Mouse (Mus musculus): ENCODE results near the gene F930015N05Rik. TPM values are rescaled to one million over a fixed set of nuclear protein-coding genes. Genes with fewer than 3 reads are reported as not detected.

Gene F930015N05Rik
- not detected for total RNA-seq (2021)
- long read RNA-seq, experiment 1, result 0 reads
- long read RNA-seq, experiment 2, result 0 reads

DNA sequence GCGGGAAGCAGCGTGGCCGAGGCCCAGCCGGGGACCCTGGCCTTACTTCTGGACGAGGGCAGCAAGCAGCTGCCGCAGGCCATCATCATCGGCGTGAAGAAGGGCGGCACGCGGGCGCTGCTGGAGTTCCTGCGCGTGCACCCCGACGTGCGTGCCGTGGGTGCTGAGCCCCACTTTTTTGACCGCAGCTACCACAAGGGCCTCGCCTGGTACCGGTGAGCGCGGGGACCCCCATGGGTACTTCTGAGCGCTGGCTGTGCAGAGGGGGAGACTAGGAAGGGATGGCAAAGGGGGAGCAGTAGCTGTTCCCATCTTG is at the start of gene F930015N05Rik:
F930015N05Rik (minus strand) TSS at position 242 of the 316 bp plus-strand sequence.
- no peak for DNase-seq

DNA sequence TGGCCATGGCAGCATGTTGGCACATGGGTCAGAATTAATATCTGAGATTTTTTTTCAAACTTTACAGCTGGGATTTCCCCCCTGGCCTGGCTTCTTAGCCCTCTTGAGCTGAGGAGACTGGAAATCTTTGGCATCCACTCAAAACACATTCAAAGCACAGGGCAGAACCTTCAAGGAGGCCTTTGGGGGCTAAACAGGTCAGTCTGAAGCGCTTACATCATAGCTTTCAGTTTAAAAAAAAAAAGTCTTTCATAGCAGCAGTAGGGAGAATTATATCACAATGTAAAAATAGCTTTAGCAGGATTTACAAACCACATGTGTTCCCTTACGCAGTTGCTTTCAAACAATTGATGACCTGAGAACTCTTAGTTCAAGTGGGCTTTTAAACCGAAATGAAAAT is 45.0 kb upstream of the F930015N05Rik start:
- no peak for DNase-seq

GRCm38 (mm10) chr11:64473679-64474078 is 37.2 kb upstream of the F930015N05Rik start:
- no peak for DNase-seq

GRCm38 (mm10) chr11:64470689-64471088 is 34.2 kb upstream of the F930015N05Rik start:
- no peak for DNase-seq

GRCm38 (mm10) chr11:64468737-64469136 is 32.3 kb upstream of the F930015N05Rik start:
- DNase-seq, result peak; percentile 32

- DNase-seq, result no peak
Observed at GRCm38 (mm10) chr11:64461746-64462145, 25.3 kb upstream of the F930015N05Rik start.

DNA sequence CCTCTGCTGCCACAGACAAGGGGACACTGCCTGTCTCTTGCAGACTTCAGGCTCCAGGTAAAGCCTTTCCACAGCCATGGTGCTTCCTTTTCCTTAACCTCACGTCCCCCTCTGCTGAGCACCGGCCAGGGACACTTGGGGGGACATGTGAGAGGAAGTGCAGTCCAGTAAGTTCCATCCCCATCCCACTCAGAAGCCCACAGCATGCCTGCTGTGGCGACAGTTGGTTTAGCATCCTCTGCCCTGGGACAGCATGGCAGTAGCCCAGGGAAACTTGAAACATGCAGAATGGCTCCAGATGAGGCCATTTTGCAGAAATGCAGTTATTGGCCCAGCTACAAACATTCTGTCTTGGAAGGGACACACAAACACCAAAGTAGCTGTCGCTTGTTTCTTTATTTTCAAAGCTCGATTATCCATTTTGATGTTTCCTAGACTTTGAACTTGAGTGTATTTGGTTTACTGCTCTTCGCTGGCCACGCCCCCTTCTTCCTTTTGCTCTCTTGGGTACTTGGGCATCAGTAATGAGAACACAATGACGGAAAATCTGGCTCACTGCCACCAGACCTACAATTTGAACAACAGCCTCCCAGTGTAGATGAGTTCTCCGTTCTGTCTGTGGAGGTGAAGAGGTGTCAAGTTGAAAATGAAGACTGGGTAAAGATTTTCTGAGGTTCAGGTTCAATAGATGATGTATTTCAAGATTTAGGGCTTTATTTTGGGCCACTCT is 12.3 kb upstream of the F930015N05Rik start:
- DNase-seq, result no peak

DNA sequence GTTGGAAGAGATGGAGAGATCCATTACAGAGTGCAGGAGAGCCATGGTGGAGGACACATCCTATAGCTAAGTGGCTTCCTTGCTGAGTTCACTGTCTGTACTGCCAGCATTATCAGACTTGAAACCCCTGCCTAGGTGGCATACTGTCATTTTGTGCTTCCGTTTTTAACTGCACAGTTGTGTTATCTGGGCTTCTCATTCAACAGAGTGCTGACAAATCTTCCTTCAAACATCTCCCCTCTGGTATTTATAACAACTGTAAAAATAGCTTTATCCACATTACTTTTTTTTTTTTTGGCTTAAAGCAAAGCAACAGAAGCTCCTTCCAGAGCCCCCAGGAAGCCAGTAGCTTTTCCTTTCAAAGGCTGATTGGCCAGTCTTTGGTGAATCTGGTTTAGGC is 8.8 kb upstream of the F930015N05Rik start:
- DNase-seq, result no peak

DNA sequence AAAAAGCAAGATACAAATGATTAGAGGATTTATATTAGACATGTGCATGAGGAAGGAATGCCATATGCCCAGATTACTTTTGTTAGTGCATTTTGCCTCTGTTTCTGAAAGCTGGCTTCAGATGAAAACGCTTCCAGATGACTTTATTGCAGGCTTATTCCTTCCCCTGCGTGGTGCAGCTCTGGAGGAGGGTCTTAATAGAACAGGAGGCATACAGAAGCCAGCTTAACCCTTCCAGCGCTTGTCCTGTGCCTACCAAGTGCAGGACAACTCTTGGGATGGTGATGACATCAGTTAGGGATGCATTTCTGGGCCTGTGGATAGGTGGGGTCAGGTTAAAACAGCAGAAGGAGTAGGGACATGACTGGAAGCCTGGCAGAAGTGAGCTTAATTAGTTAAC is 6.2 kb upstream of the F930015N05Rik start:
- DNase-seq, result no peak

- DNase-seq, result peak; percentile 25
Observed at GRCm38 (mm10) chr11:64442119-64442518, 5.7 kb upstream of the F930015N05Rik start.

GRCm38 (mm10) chr11:64438909-64439308 is 2.5 kb upstream of the F930015N05Rik start:
- DNase-seq, result no peak

DNA sequence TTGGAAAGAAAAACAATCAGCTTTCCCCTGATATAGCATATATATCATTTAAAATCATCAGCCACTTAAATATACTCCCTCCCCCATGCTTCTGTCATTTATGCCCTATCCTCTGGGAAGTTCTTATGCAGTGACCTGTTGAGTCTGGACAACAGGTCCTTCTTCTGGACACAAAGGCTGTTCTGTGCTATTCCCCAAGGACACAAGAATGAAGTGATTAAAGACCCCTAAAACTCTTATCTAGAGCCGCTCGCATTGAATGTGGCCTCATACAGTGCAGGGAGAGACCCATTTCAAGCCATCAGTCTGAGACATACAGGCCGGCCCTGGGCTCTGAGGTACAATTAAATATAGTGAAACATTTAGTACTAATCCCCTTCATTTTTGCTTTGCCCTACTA is 1.3 kb upstream of the F930015N05Rik start:
- DNase-seq, result no peak

- no peak for DNase-seq
Observed at GRCm38 (mm10) chr11:64436791-64437298, 392 bp upstream of the F930015N05Rik start.

DNA sequence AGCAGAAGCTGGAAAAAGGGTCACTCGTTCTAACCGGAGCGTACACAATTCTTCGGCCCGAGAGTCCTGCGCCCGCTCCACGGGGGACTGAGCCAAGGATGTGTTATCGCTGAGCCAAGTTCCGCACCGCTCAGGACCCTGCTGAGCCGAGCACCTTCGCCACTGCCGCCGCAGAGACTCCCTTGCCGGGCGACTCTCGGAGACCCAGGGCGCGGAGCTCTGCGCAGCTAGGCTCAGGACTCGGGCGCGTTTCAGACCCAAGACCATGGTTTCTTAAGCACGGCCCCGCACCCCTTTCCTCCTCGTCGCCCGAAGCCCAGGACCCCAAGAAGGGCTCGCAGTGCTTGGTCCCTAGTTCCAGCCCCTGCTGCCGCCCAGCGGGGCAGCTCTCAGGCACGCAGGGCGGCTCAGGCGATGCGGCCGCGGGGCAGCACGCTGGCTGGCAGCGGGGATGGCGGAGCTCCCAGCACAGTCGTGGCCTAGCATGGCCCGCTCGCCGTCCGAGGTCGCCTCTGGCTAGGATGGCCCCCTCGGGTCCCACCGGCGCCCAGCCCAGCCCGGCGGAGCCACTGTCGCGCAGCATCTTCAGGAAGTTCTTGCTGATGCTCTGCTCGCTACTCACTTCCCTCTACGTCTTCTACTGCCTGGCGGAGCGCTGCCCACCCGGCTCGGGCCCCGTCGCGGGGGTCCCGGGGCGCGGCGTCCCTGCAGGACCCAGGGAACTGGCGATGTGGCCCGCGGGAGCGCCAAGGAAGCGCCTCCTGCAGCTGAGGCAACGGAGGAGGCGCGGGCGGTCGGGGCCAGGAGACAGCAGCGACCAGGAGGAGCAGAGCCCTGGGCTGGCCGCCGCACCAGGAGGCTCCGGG is 674 bp downstream of the F930015N05Rik start:
- DNase-seq, result peak; percentile 34

DNA sequence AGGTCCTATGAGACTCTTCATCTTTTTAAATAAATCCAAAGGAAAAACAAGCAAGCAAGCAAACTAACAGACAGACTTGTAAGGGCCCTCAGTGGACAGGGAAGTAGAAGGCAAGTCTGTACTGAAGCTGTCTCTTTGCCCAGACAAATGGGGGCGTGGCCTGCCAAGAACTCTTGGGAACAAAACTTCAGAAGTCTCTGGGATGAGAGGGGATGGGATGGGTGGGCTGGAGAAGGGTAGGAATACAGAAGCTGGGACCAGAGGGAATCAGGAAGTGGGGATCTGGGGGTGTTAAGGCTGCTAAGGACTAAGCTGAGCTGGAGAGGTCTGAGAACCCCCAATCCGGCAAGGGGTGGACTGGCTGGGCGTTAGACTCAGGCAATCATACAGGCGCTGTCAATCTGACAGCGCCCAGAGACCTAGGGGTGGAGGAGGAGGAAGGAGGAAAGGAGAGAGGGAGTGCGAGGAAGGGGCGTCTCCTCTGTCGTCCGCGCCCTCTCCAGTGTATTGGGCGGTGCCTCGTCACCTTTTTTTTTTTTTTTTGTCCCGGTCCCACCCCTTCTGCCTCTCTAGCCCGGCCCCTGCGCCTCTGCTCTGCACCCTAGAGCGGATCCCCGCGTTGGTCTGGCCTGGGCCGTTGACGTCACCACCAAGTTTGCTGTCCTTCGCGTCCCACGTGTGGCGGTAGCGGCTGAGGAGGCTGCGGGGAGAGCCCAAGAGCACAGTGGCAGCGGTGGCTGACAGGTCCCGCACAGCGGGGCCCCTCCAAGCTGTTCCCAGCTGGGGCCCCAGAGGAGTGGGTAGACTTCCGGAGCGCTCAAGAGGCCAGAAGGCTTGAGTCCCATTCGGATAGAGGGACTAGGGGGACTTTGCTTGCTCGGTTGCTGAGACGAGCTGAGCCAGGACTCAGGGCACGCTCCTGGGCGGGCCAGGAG is 1.6 kb downstream of the F930015N05Rik start, which contains the start of gene Hs3st3a1:
Hs3st3a1 (plus strand) TSS at position 722 of the 935 bp plus-strand sequence.
- peak; percentile 67 for DNase-seq

DNA sequence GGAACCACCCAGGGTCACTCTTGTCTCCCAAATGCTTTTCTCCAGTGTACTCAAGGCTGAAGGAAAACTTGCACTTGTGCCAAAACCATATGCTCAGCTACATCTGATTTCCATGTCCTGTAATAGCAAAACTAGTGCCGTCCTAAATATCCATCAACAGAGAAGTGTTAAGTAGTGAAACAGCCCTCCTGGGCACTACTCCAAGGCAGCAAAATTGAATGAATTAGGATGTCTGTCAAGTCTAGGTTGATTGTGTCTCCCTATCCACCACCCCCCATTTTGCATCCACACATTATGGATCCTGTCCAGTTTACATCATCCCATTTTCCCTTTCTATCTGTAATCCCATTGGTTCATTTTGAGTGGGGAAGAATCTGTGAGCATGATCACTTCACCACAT is 17.5 kb downstream of the F930015N05Rik start:
- no peak for DNase-seq

- no peak for DNase-seq
Observed at GRCm38 (mm10) chr11:64400534-64401093, 35.8 kb downstream of the F930015N05Rik start.

DNA sequence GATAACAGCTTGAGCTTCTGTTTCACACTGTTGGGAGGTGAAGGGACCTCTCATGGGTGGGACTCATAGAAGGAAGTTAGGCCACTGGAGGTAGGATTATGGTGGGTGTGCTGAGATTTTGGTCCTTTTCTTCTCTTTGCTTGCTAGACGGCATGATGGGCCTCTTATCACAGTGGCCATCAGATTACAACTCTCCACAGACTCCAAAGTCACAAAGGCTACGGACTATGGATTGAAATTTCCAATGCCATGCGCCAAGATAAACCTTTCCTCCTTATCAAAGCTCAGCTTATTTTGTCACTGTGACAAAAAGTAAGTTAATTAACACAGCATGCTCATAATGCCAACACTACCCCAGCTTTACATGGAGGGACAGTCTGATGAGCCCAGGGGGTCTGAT is 38.8 kb downstream of the F930015N05Rik start:
- no peak for DNase-seq

GRCm38 (mm10) chr11:64396949-64397348 is 39.5 kb downstream of the F930015N05Rik start:
- no peak for DNase-seq

DNA sequence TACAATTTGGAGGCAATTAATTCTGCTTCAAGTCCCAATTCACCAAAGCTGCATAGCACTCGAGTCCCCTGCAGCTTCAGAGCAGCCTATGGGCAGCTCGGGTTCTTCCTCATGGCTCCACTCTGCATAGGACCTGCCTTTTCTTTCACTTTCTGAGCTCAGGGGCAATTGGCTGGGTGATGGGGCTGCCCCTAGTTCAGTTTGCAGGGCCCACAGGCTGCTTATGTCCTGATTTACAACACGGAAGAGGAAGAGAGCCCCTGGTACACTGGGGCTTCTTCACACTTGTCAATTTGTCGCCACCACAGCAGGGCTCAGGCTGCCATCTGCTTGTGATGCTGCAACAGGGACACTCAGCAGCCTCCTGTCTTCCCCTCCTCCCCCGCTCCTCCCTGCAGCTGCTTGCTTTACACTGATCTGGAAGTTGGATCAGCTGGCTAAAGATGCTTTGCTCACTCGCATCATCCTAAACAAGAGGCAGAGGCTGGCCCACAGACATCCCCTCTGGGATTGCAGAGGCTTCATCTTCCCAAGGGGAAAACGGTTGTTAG is 40.0 kb downstream of the F930015N05Rik start:
- DNase-seq, result peak; percentile 1

GRCm38 (mm10) chr11:64386333-64386732 is 50.1 kb downstream of the F930015N05Rik start:
- DNase-seq, result no peak

All from adrenal gland, postnatal 10 days (tissue).